Comparison of ENCODE assay signal across 16 mouse cellular contexts in genomic region chr8:5106855-5107254, GRCm38 (mm10). TPM values are rescaled to one million over a fixed set of nuclear protein-coding genes. Genes with fewer than 3 reads are reported as not detected.
DNase-seq lines count a peak whose midpoint lies in the region.
"Had no signal": no experiment of that assay in that cellular context is flagged by ENCODE, and none has a peak within 500 bp of the region (broad histone marks: within the 10 kb centered on the region; RNA-seq: fewer than 3 reads in every experiment).

No protein-coding gene starts in this region.

- peak; percentile 3 for DNase-seq in urinary bladder, postnatal 14 days (ENCODE audit: low spot score)
- DNase-seq in urinary bladder, adult 2 months (ENCODE audit: low spot score): no peak
- DNase-seq in kidney, adult 11 months: peak; percentile 87
- DNase-seq in kidney, postnatal 4 days: peak; percentile 44 to 64
- no peak for DNase-seq in layer of hippocampus, adult 9-10 months (ENCODE audit: low spot score)
- no peak for DNase-seq in cerebellum, adult 8-10 months
- no peak for DNase-seq in cerebellum, postnatal 10 days
- DNase-seq: cerebellum, adult 11-12 months; gastrocnemius, postnatal 36 days; right cerebral cortex, postnatal 25 days; thymus, adult 2 months had no signal

RNA-seq across cellular contexts. Expression of gene Slc10a2, which starts 1.7 kb away (rescaled TPM):
- polyA plus RNA-seq in urinary bladder, adult 2 months (2012; rRNA removed): not detected in 2 replicates
- polyA plus RNA-seq: embryonic facial prominence, embryonic 11.5 days; forebrain, embryonic 11.5 days; G1E; lung, embryonic 16.5 days; midbrain, embryonic 10.5 days; thymus, adult 2 months had no signal

Comparison
In these comparisons a context has a peak if more than half of its experiments do, and no peak if none do; other contexts are left out.
1. DNase-seq: peak in urinary bladder, postnatal 14 days (single experiment), kidney, adult 11 months (single experiment) and kidney, postnatal 4 days (2 of 2); none in urinary bladder, adult 2 months (single experiment), layer of hippocampus, adult 9-10 months (single experiment), cerebellum, adult 8-10 months (single experiment) and cerebellum, postnatal 10 days (0 of 2).